In genomic region chr2:103970791-103971649, GRCm38 (mm10) we compare ENCODE assay signal across 9 mouse cellular contexts. TPM values are rescaled to one million over a fixed set of nuclear protein-coding genes. Genes with fewer than 3 reads are reported as not detected.
A peak's percentile ranks its signal among the peaks of the same experiment; 100 is the strongest.
DNase-seq lines count a peak whose midpoint lies in the region; ATAC-seq lines count a peak whose summit lies in the region.
"Had no signal": no experiment of that assay in that cellular context is flagged by ENCODE, and none has a peak within 500 bp of the region (broad histone marks: within the 10 kb centered on the region; RNA-seq: fewer than 3 reads in every experiment).

No protein-coding gene starts in this region.

- H3K9me3 ChIP-seq in embryonic facial prominence, embryonic 10.5 days, result no peaks in the 10 kb centered on the region
- no peaks in the 10 kb centered on the region for H3K9me3 ChIP-seq in liver, embryonic 12.5 days (replicated peaks)

- peaks cover 91% of the 10 kb centered on the region for H3K27me3 ChIP-seq in embryonic facial prominence, embryonic 10.5 days (replicated peaks; ENCODE audit: low read depth, poor library complexity, severe bottlenecking)
- H3K27me3 ChIP-seq in liver, embryonic 12.5 days (replicated peaks), result 0 out of 2 replicates have a peak, but pooled peaks cover 4% of the 10 kb centered on the region

- H3K36me3 ChIP-seq in embryonic facial prominence, embryonic 10.5 days (replicated peaks), result no peaks in the 10 kb centered on the region
- peaks cover 75% of the 10 kb centered on the region for H3K36me3 ChIP-seq in liver, embryonic 12.5 days

- WGBS in embryonic facial prominence, embryonic 10.5 days, result 2% methylated on average over 32 of the region's 32 CpGs
- WGBS in liver, embryonic 12.5 days (ENCODE audit: insufficient replicate concordance), result 1% methylated on average over 32 of the region's 32 CpGs

- peak overlapping the region; percentile 74 for H3K4me3 ChIP-seq in embryonic facial prominence, embryonic 10.5 days
- peak overlapping the region; percentile 94 for H3K4me3 ChIP-seq in liver, embryonic 12.5 days

- DNase-seq in kidney, adult 11 months, result peak; percentile 6
- DNase-seq in kidney, adult 9 months, result no peak
- DNase-seq in embryonic facial prominence, embryonic 10.5 days (ENCODE audit: low spot score), result peak; percentile 42
- DNase-seq in heart, postnatal 14 days, result peak; percentile 5 to 9
- peak; percentile 58 to 77 for DNase-seq in spleen, postnatal 10 days (ENCODE audit: low spot score in 2 of 2)
- DNase-seq in retina, postnatal 1 day, result no peak
- no peak for DNase-seq in layer of hippocampus, adult 18-20 months (ENCODE audit: low spot score in 2 of 2)

- peak overlapping the region; percentile 86 for H3K27ac ChIP-seq in embryonic facial prominence, embryonic 10.5 days (replicated peaks)
- H3K27ac ChIP-seq in liver, embryonic 12.5 days, result peak overlapping the region; percentile 97

- peaks cover 25% of the 10 kb centered on the region for H3K4me1 ChIP-seq in embryonic facial prominence, embryonic 10.5 days
- peaks cover 78% of the 10 kb centered on the region for H3K4me1 ChIP-seq in liver, embryonic 12.5 days

- H3K4me2 ChIP-seq in liver, embryonic 12.5 days, result peak overlapping the region; percentile 87

- H3K9ac ChIP-seq in liver, embryonic 12.5 days, result peak overlapping the region; percentile 100

- peak; percentile 53 for ATAC-seq in liver, embryonic 12.5 days

- intact Hi-C loops in heart, postnatal 14 days (cut with DNase I), result loop anchor here (2.0 to 5.0 kb wide), 2 partner anchors 70 to 174 kb away; partner anchors contain the start of gene Caprin1

RNA-seq across cellular contexts. Expression of gene Lmo2, which starts 13.2 kb away (rescaled TPM):
- polyA plus RNA-seq in embryonic facial prominence, embryonic 10.5 days (2016; fragmentation: Nextera tagmentation; extraction: Ambion mirVana), result 13.7 and 15.7 TPM in 2 replicates
- total RNA-seq in heart, postnatal 14 days (2021), result 10 to 100 TPM; 16.9 to 22.2 TPM
- polyA plus RNA-seq in liver, embryonic 12.5 days (2016; fragmentation: Nextera tagmentation; extraction: Ambion mirVana), result 188 and 194 TPM in 2 replicates
- total RNA-seq in layer of hippocampus, adult 18-20 months (2021), result 10 to 100 TPM; 19.0 to 19.8 TPM

RNA-seq across cellular contexts. Expression of gene Fbxo3, which starts 56.5 kb away (rescaled TPM):
- 44.4 and 44.9 TPM in 2 replicates for polyA plus RNA-seq in embryonic facial prominence, embryonic 10.5 days (2016; fragmentation: Nextera tagmentation; extraction: Ambion mirVana)
- 10 to 100 TPM; 54.1 to 55.5 TPM for total RNA-seq in heart, postnatal 14 days (2021)
- 60.1 and 62.2 TPM in 2 replicates for polyA plus RNA-seq in liver, embryonic 12.5 days (2016; fragmentation: Nextera tagmentation; extraction: Ambion mirVana)
- 10 to 100 TPM; 43.3 to 46.4 TPM for total RNA-seq in layer of hippocampus, adult 18-20 months (2021)

RNA-seq across cellular contexts. Expression of gene 4931422A03Rik, which starts 57.1 kb away (rescaled TPM):
- polyA plus RNA-seq in embryonic facial prominence, embryonic 10.5 days (2016; fragmentation: Nextera tagmentation; extraction: Ambion mirVana), result 1.1 and 1.6 TPM in 2 replicates
- total RNA-seq in heart, postnatal 14 days (2021), result not detected
- 2.1 and 2.4 TPM in 2 replicates for polyA plus RNA-seq in liver, embryonic 12.5 days (2016; fragmentation: Nextera tagmentation; extraction: Ambion mirVana)
- total RNA-seq in layer of hippocampus, adult 18-20 months (2021), result not detected
- polyA plus RNA-seq: large intestine, adult 2 months had no signal

Comparison
In these comparisons a context has a peak if more than half of its experiments do, and no peak if none do; other contexts are left out.
1. DNase-seq: peak in kidney, adult 11 months (single experiment), embryonic facial prominence, embryonic 10.5 days (single experiment), heart, postnatal 14 days (2 of 2) and spleen, postnatal 10 days (2 of 2); none in kidney, adult 9 months (single experiment), retina, postnatal 1 day (single experiment) and layer of hippocampus, adult 18-20 months (0 of 2).